Mouse (Mus musculus): ENCODE measurements around the gene Stat2.
A peak's percentile ranks its signal among the peaks of the same experiment; 100 is the strongest.

Gene Stat2

GRCm38 (mm10) chr10:128270287-128270841 lies at the start of gene Stat2:
Gene Stat2, plus strand, starts transcription at chr10:128270559.
- DNase-seq (ENCODE audit: low spot score in 2 of 2) = peak; percentile 96 to 97

- DNase-seq (ENCODE audit: low spot score in 2 of 2) = no peak
These were observed 48.6 kb upstream of the Stat2 start for GRCm38 (mm10) chr10:128221533-128222286.

DNA sequence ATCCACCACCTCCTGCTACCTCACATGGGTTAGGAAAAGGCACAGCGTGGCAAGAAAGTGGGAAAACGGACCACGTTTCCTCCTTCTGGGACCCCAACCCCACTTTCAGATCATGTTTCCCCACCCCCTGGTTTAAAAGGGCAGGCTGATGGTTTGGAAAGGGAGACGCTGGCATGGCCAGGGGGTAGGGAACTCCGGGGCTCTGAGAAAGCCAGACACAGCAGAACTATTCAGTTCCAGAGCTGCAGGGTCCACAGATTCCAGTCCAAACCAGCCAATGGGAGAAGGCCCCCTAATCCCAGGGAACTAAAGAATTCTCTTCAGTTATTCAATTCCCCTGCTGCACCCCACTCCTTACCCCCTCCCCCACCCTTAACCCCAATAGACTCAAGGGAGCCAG lies 45.3 kb upstream of the Stat2 start:
- no peak for DNase-seq (ENCODE audit: low spot score in 2 of 2)

GRCm38 (mm10) chr10:128225538-128225937 lies 44.8 kb upstream of the Stat2 start, which contains the start of gene Mip:
Gene Mip, plus strand, starts transcription at chr10:128225838.
- no peak for DNase-seq (ENCODE audit: low spot score in 2 of 2)

DNA sequence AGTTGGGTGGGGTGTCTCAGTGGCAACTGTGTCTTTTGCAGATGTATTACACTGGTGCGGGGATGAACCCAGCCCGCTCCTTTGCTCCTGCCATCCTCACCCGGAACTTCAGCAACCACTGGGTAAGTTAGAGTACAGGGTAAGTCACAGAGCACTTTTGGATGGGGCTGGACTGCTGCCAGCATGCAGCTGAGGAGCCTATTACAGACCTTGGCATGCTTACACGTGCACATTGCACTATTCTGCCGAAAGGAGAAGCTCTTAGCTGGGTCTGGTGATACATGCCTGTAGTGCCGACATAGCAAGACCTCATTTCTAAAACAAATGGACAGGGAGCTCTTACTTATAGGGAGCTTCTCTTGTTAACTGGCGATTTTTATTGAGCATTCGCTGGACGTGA lies 42.8 kb upstream of the Stat2 start:
- DNase-seq (ENCODE audit: low spot score in 2 of 2) = no peak

DNA sequence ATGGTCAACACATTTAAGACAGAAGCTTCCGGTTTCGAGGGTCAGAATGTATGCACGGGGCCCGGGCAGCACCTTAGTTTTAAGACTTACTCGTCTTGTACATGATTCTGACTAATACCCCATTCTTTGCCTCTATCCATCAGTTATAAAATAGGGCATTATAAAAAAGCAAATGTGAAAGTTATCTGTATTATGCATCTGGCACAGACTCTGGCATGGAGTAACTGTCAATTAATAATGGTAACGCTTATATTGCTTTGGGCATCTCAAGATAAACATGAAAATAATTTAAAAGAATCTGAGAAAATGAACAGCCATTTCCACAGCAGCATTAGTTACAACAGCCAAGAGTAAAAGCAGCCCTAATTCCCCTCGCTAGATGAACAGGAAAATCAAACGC lies 42.4 kb upstream of the Stat2 start:
- no peak for DNase-seq (ENCODE audit: low spot score in 2 of 2)

DNA sequence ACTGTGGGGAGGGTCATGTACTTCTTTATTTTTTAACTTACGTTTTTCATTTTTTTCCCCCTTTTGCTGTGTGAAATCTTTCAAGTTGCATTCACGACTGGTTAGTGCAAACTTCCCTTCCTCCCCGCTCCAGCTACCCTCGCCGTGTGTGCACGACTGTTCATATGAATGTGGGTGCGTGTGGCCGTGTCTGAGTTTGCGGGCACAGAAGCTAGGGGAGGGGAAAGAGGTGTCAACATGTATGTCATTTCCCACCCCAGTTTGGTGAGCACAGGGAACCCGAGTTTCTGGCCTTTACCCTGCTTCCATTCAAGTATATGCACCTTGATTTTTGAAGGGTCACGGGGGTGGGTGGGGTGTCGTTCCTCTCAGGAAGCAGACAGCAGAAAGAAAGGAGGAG lies 39.8 kb upstream of the Stat2 start:
- no peak for DNase-seq (ENCODE audit: low spot score in 2 of 2)

DNA sequence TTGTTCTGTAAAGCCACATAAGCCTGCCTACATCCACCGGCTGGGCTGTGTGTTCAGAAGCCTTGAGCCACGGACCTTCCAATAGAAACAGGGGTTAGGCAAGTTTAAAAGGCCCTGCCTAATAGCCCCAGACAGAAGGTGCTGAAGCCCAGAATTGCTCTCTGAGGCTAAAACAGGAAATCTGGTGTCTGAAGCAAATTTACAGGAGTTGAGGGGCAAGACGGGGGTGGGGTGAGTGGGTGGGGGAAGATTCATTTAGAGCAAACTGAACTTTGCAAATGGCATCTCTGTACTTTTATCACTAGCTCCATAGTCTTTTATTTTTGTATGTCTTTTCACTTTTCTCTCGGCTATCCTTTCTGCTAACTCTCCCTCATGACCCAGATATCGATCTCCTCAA lies 39.2 kb upstream of the Stat2 start:
- no peak for DNase-seq (ENCODE audit: low spot score in 2 of 2)

DNA sequence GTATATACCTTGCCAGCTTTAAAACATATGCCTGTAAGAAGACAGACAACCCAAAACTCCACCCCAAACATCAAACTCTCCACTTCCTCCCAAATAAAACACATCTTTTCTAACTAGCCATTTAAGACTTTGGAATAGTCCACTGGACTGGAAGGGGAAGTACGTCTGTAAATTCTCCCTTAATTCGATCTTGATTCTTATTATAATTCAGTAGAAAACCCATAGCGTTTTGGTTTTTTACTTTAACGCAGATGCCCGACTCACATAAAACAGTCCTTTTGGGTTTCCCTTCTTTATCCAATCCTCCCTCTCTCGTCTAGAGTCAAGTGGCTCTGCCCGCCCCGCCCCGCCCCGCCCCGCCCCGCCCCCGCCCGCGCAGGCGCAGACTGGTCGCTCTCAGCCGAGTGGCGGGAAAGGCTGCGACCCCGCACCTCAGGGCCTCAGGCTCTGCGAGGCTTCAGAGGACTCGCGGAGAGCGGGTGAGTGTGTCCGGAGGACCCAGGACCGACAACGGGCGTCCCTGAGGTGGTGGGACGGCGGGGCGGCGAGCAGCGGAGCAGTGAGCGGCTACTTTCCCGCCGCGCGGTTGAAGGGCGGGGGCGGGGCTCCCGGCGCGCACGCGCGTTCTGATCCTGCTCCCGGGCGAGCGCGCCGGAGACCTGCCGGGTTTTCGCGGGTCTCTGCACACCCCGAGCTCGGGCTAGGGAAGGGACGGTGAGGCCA lies 38.5 kb upstream of the Stat2 start, which contains the start of gene Timeless:
TSS of gene Timeless (plus strand) at position 369 of the 723 bp plus-strand sequence.
- peak; percentile 88 to 97 for DNase-seq (ENCODE audit: low spot score in 2 of 2)

- DNase-seq (ENCODE audit: low spot score in 2 of 2) = peak; percentile 66 to 77
These were observed 37.9 kb upstream of the Stat2 start for GRCm38 (mm10) chr10:128232420-128232985.

DNA sequence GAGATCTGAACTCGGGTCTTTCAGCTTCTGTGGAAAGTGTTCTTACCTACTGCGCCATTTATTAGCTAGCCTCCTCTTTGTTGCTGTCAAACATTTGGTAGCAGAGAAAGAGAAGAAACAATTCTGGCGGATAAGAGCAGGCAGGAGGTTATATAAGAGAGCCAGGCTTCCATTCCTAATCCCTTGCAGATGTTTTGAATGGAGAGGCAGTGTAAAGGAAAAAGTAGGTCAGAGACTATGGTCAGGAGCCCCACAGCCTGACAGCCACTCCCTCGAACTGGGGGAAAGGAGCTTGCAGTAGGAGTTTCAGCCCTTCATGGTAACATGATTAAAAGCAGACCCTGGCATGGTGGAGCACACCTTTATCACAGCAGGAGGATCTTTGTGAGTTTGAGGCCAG lies 34.0 kb upstream of the Stat2 start:
- no peak for DNase-seq (ENCODE audit: low spot score in 2 of 2)

- DNase-seq (ENCODE audit: low spot score in 2 of 2) = no peak
These were observed 32.4 kb upstream of the Stat2 start for GRCm38 (mm10) chr10:128237807-128238480.

DNA sequence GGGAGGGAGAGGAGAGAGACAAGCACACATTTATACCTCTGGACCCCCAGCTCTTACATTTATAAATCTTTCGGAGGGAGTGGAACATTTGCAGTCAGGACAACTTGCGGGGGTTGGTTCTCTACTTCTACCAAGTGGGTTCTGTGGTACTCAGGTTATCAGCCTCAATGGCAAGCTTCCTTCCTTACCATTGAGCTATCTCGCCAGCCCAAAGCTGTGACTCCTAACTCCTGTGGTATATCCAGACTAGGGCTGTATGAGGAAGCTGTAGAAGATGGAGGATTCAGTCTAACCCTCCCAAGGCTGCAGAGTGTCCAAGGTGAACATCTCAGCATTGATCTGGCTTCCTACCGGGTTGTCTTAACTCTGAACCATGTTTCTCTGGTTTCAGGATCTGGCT lies 31.2 kb upstream of the Stat2 start:
- DNase-seq (ENCODE audit: low spot score in 2 of 2) = no peak

GRCm38 (mm10) chr10:128240131-128240530 lies 30.2 kb upstream of the Stat2 start:
- DNase-seq (ENCODE audit: low spot score in 2 of 2) = no peak

DNA sequence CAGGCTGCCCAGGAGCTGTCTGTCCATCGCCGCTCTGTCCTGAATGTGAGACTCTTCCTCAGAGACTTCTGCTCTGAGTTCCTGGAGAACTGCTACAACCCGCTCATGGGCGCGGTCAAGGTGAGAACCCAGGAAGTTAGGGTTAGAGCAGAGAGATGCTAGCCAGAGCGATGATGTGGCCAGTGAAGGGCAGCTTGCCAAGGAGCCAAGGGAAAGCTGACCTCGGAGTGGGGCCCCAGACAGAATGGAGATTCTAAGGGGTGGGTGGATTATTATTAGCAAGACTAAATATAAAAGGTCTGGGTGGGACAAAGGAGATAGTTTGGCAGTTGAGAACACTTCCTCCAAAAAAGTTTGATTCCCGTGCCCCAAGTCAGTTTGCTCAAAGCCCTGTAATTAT lies 27.1 kb upstream of the Stat2 start:
- DNase-seq (ENCODE audit: low spot score in 2 of 2) = no peak

DNA sequence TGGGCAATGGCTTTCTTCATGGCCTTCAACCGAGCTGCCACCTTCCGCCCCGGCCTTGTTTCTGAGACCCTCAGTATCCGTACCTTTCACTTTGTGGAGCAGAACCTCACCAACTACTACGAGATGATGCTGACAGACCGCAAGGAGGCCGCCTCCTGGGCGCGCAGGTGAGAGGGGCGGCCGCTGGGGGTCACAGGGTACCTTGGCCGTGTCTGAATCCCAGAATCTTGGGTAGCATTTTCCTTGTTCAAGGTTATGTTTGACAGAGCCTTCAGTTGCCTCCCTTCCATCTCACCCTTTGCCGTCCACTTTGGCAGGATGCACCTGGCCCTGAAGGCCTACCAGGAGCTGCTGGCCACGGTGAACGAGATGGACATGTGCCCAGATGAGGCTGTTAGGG lies 26.2 kb upstream of the Stat2 start:
- DNase-seq (ENCODE audit: low spot score in 2 of 2) = no peak

- no peak for DNase-seq (ENCODE audit: low spot score in 2 of 2)
These were observed 23.2 kb upstream of the Stat2 start for GRCm38 (mm10) chr10:128247020-128247732.

- no peak for DNase-seq (ENCODE audit: low spot score in 2 of 2)
These were observed 19.8 kb upstream of the Stat2 start for GRCm38 (mm10) chr10:128250565-128250964.

DNA sequence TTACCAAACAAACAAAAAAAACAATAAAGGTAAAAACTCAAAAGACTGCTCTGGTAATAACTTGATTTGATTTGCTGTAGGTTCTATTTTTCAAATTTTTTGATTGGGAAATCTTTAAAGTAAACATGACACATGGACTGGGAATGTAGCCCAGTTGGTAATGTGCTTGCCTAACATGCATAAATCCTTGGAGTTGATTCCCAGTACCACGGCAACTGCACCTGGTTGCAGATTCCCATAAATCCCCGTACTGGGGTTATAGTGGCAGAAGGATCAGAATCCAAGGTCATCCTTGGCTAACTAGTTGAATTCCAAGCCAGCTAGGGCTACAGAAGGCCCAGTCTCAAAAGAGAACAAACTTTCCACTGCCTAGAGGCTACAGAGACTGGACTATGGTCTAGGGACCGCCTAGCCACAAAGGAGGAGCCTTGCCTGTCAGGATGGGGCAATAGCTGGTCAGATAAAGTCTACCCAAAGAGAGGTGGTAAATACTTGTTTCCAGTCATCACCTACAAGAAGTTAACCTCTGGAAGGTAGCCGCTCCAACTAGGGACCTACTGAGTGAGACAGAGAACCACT lies 16.6 kb upstream of the Stat2 start, which contains the start of gene Apon:
TSS of gene Apon (plus strand) at position 420 of the 579 bp plus-strand sequence.
- DNase-seq (ENCODE audit: low spot score in 2 of 2) = no peak

DNA sequence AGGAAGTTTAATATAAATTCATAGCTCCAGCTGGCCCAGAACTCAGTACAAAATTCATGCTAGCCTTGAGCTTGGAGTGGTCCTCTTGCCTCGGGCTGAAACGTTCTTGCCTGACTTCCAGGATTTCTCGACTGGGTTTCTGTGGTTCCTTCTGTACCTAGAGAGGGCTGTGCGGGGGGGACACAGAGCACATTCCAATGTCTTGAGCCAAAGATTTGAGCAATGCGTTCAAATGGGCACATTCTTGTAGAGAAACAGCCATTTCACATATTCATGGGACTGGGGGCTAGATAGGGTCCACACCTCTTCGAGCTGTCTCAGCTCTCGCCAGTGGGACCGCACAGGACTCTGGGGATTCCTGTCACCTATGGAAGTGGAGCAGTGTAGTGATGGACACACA lies 14.4 kb upstream of the Stat2 start:
- no peak for DNase-seq (ENCODE audit: low spot score in 2 of 2)

DNA sequence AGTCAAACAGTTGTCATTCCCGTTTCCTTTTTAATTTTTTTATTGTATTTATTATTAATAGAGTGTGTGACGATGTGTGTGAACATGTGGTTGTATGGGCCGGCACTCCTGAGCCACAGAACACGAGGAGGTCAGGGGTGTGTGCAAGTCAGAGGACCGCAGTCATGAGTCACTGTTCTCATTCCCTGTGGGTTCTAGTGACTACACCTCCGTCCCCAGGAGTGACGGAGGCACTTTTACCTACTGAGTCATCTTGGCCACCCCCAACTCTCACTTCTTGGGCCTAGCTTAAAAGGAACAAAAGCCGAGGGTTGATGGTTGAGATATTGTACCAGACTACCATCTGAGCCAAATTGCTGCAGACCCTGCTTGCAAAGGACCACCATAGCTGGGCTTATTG lies 14.0 kb upstream of the Stat2 start:
- no peak for DNase-seq (ENCODE audit: low spot score in 2 of 2)

Measured in spleen, postnatal 4 days (tissue).